8 mouse cellular contexts compared by ENCODE assay signal in the genomic region with DNA sequence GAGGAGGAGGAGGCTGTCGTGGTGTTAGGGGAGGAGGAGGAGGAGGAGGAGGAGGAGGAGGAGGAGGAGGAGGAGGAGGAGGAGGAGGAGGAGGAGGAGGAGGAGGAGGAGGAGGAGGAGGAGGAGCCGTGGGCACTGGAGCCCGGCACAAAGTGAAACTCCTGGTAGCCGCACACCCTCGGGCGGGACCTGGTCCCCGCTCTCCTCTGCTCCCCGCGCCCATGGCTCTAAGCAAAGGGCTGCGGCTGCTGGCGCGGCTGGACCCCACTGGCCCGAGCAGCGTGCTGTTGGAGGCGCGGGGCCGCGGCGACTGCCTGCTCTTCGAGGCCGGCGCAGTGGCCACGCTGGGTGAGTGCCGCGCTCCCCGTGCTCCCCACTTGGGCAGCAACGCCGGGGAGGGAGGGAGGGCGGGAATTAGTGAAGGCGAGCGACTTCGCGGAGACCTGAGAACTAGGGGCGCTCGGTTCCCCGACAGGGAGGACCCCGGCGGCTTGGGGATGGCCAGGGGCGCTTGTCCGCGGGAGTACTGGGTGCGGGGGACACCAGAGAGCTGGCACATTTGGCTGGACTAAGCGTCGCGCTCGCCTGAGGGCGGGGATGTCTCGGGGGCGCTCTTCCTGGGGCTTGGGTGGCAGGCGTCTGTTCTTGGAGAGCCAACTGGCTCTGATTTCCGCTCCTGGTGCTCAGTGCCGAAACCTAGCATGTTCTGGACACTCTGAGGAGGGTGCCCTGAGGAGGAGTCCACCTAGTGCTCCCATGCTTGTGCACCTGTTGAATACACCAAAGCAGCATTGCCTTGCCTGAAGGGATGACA. TPM values are rescaled to one million over a fixed set of nuclear protein-coding genes. Genes with fewer than 3 reads are reported as not detected.
A peak's percentile ranks its signal among the peaks of the same experiment; 100 is the strongest.
DNase-seq lines count a peak whose midpoint lies in the region; ATAC-seq lines count a peak whose summit lies in the region.

Gene Synj2, plus strand, starts transcription at position 51 of the 814 bp plus-strand sequence.

- H3K4me3 ChIP-seq in intestine, embryonic 15.5 days (replicated peaks), result peak within 1 kb of the TSS; percentile 79
- peak within 1 kb of the TSS; percentile 45 for H3K4me3 ChIP-seq in limb, embryonic 11.5 days (ENCODE audit: low read depth, low read length)
- H3K4me3 ChIP-seq in midbrain, embryonic 10.5 days, result peak within 1 kb of the TSS; percentile 67
- peak within 1 kb of the TSS; percentile 73 for H3K4me3 ChIP-seq in stomach, embryonic 14.5 days (ENCODE audit: low read depth, low read length)

- no peaks in the 10 kb centered on the region for H3K36me3 ChIP-seq in intestine, embryonic 15.5 days
- no peaks in the 10 kb centered on the region for H3K36me3 ChIP-seq in limb, embryonic 11.5 days (ENCODE audit: control insufficient read depth, insufficient read depth, low read length)
- H3K36me3 ChIP-seq in midbrain, embryonic 10.5 days, result no peaks in the 10 kb centered on the region
- H3K36me3 ChIP-seq in stomach, embryonic 14.5 days (ENCODE audit: control insufficient read depth, insufficient read depth, low read length), result no peaks in the 10 kb centered on the region

- WGBS in intestine, embryonic 15.5 days, result under 1% methylated on average over 41 of the region's 52 CpGs
- 1% methylated on average over 46 of the region's 52 CpGs for WGBS in limb, embryonic 11.5 days
- WGBS in midbrain, embryonic 10.5 days, result 2% methylated on average over 49 of the region's 52 CpGs
- WGBS in stomach, embryonic 14.5 days, result under 1% methylated on average over 48 of the region's 52 CpGs

- peak in 1 of 2 experiments; percentile 27 for DNase-seq in left cerebral cortex, adult 18-20 months (ENCODE audit: low spot score in 2 of 2)
- no peak for DNase-seq in left cerebral cortex, adult 11 months (ENCODE audit: low spot score)
- peak; percentile 32 to 43 for DNase-seq in cerebellum, postnatal 36 days
- no peak for DNase-seq in gonadal fat pad, adult 2 months (ENCODE audit: low read depth)
- peak; percentile 68 for DNase-seq in limb, embryonic 11.5 days (ENCODE audit: low spot score)
- peak; percentile 71 for DNase-seq in midbrain, embryonic 10.5 days (ENCODE audit: low spot score)

- H3K27ac ChIP-seq in intestine, embryonic 15.5 days, result peak within 1 kb of the TSS; percentile 87
- H3K27ac ChIP-seq in limb, embryonic 11.5 days (replicated peaks; ENCODE audit: low read depth, low read length), result no peak within 1 kb of the TSS
- peak within 1 kb of the TSS; percentile 81 for H3K27ac ChIP-seq in midbrain, embryonic 10.5 days (replicated peaks)
- peak within 1 kb of the TSS; percentile 82 for H3K27ac ChIP-seq in stomach, embryonic 14.5 days (ENCODE audit: low read length)

- H3K9me3 ChIP-seq in intestine, embryonic 15.5 days, result no peaks in the 10 kb centered on the region
- no peaks in the 10 kb centered on the region for H3K9me3 ChIP-seq in limb, embryonic 11.5 days (ENCODE audit: control insufficient read depth, low read length)
- H3K9me3 ChIP-seq in midbrain, embryonic 10.5 days (replicated peaks), result no peaks in the 10 kb centered on the region
- H3K9me3 ChIP-seq in stomach, embryonic 14.5 days (ENCODE audit: control insufficient read depth, low read depth, low read length), result no peaks in the 10 kb centered on the region

- peaks cover 14% of the 10 kb centered on the region for H3K4me1 ChIP-seq in intestine, embryonic 15.5 days (replicated peaks)
- H3K4me1 ChIP-seq in limb, embryonic 11.5 days (ENCODE audit: control insufficient read depth, insufficient read depth, low read length), result 0 out of 2 replicates have a peak, but pooled peaks cover 3% of the 10 kb centered on the region
- H3K4me1 ChIP-seq in midbrain, embryonic 10.5 days, result peaks cover 17% of the 10 kb centered on the region
- peaks cover 14% of the 10 kb centered on the region for H3K4me1 ChIP-seq in stomach, embryonic 14.5 days (ENCODE audit: control insufficient read depth, insufficient read depth, low read length)

- peak within 1 kb of the TSS; percentile 88 for H3K4me2 ChIP-seq in intestine, embryonic 15.5 days (replicated peaks)
- peak within 1 kb of the TSS; percentile 67 for H3K4me2 ChIP-seq in limb, embryonic 11.5 days (ENCODE audit: low read depth, severe bottlenecking)
- H3K4me2 ChIP-seq in stomach, embryonic 14.5 days (replicated peaks; ENCODE audit: low read depth, low read length), result peak within 1 kb of the TSS; percentile 76

- H3K27me3 ChIP-seq in intestine, embryonic 15.5 days (replicated peaks), result no peaks in the 10 kb centered on the region
- peaks cover 23% of the 10 kb centered on the region for H3K27me3 ChIP-seq in limb, embryonic 11.5 days (ENCODE audit: control insufficient read depth, insufficient read depth, low read length)
- H3K27me3 ChIP-seq in midbrain, embryonic 10.5 days (ENCODE audit: low read depth, poor library complexity, severe bottlenecking), result peaks cover 66% of the 10 kb centered on the region
- H3K27me3 ChIP-seq in stomach, embryonic 14.5 days (ENCODE audit: control insufficient read depth, insufficient read depth, low read length), result no peaks in the 10 kb centered on the region

- H3K9ac ChIP-seq in intestine, embryonic 15.5 days, result peak within 1 kb of the TSS; percentile 82
- H3K9ac ChIP-seq in limb, embryonic 11.5 days (ENCODE audit: low read length), result peak within 1 kb of the TSS; percentile 62
- H3K9ac ChIP-seq in stomach, embryonic 14.5 days (replicated peaks; ENCODE audit: low read depth, low read length), result peak within 1 kb of the TSS; percentile 81

- peak; percentile 83 for ATAC-seq in intestine, embryonic 15.5 days
- ATAC-seq in limb, embryonic 11.5 days (ENCODE audit: insufficient number of reproducible peaks, low FRiP score, low TSS enrichment, low read depth), result peak; percentile 52; the same call in 1 of the 2 replicates
- ATAC-seq in stomach, embryonic 14.5 days (ENCODE audit: insufficient number of reproducible peaks, insufficient read depth, low FRiP score, low read depth), result peak; percentile 77

RNA-seq across cellular contexts. Expression of gene Synj2, which starts in this region (rescaled TPM):
- total RNA-seq in left cerebral cortex, adult 18-20 months (2021), result 100 to 1,000 TPM; 121 to 135 TPM
- polyA plus RNA-seq in gonadal fat pad, adult 2 months (2012; rRNA removed), result 10.8 and 13.7 TPM in 2 replicates
- polyA plus RNA-seq in intestine, embryonic 15.5 days (2015; fragmentation: Nextera tagmentation; extraction: Ambion mirVana), result 4.8 and 4.9 TPM in 2 replicates
- polyA plus RNA-seq in limb, embryonic 11.5 days (2014; fragmentation: Nextera tagmentation; extraction: Ambion mirVana), result 0.92 and 1.2 TPM in 2 replicates
- polyA plus RNA-seq in midbrain, embryonic 10.5 days (2016; fragmentation: Nextera tagmentation; extraction: Ambion mirVana), result 0.88 and 1.3 TPM in 2 replicates
- polyA plus RNA-seq in stomach, embryonic 14.5 days (2014; fragmentation: Nextera tagmentation; extraction: Ambion mirVana), result 7.5 and 10.3 TPM in 2 replicates

Comparison
In these comparisons a context has a peak if more than half of its experiments do, and no peak if none do; other contexts are left out.
1. DNase-seq: peak in cerebellum, postnatal 36 days (2 of 2), limb, embryonic 11.5 days (single experiment) and midbrain, embryonic 10.5 days (single experiment); none in left cerebral cortex, adult 11 months (single experiment) and gonadal fat pad, adult 2 months (single experiment).
2. Peak in every context shown above with its lines, with median percentiles within 50 percentile points of each other: ATAC-seq, H3K4me2 ChIP-seq, H3K4me3 ChIP-seq and H3K9ac ChIP-seq.